Mouse (Mus musculus) neutrophil, adult 5-6 weeks (primary cell): ENCODE data around the gene Sbk3. TPM values are rescaled to one million over a fixed set of nuclear protein-coding genes. Genes with fewer than 3 reads are reported as not detected.

Experiments
- ATAC-seq: fragments of 151-379, 151-347 bp; 2 replicates; pipeline ENCODE4 v1.8.0; 2017; ENCODE audit warnings: mild to moderate bottlenecking, moderate TSS enrichment; ENCODE audit not compliant: insufficient number of reproducible peaks, poor library complexity, low FRiP score, severe bottlenecking; ENCODE audit errors: extremely low read depth
- total RNA-seq: library from RNA; stranded (forward); fragments of 200-1000 nt; gene quantifications from 2 replicates; pipeline ENCODE4 v1.2.3, GENCODE M21; 2017

Sbk3 gene
- total RNA-seq, 1 experiment from 2014 or later, result not detected

DNA sequence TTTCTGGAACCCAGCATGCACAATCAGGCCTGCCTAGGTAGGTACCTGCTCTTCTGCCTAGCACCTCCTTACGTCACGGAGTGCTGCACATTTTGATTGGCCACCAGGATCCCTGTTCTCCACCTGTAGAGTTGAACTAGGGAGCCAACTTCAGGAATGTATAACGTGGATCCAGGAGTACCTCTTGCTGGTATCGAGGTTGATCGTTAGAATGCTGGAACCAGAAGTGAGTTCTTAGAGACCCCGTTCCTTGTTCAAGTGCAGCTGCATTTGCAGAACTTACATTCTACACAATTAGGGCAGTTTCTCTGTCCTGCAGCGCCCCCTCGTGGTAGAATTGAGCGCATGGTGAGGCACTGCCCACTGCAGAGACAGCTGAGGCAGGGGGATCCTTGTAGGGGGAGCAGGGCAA is 30.9 kb downstream of the Sbk3 start:
- peak; percentile 47 for ATAC-seq

DNA sequence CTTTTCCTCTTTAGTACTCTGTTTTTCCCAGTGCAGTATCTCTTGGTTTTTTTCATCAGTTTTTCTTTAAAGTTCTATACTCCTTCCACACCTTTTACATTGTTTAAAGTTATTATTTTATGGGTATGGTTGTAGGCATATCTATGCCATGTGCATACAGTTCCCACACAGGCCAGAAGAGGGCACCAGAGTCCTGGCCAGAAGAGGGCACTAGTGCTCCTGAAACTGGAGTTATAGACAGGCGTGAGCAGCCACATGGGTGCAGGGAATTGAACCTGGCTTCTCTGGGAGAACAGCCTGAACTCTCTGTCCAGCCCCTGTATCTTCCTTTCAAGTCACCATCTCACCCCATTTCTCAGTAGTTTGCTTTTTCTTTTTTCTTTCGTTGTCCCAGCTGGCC is 32.5 kb downstream of the Sbk3 start:
- ATAC-seq, result peak; percentile 49

DNA sequence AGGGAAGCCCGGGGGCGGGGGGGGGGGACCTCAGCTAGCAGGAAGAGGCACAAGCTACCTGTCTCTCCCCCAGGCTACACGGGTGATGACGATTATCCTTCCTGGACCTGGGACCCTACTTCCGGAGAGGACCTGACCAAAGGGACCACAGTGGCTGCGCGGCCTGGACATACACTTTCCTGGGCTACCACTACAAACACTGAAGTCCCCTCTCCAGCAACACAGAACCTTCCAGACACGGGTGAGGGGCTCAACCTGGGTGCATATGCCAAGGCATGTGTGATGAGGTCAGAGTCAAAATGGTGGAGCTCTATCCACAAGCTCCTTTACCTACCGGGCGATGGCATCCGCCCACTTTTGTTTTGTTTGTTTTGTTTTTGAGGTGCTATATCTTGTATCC is 33.6 kb downstream of the Sbk3 start:
- ATAC-seq, result no peak

DNA sequence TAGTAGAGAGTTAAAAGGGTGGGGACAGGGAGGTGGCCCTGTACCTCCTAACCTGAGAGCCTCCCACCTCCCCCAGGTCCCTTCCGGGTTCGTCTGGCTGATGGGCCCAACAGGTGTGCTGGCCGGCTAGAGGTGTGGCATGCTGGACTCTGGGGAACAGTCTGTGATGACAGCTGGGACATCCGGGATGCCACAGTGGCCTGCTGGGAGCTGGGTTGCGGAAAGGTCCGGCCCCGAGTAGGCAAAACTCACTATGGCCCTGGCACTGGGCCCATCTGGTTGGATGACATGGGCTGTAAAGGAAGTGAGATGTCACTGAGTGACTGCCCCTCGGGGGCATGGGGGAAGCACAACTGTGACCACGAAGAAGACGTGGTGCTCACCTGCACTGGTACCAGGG is 34.1 kb downstream of the Sbk3 start:
- no peak for ATAC-seq

DNA sequence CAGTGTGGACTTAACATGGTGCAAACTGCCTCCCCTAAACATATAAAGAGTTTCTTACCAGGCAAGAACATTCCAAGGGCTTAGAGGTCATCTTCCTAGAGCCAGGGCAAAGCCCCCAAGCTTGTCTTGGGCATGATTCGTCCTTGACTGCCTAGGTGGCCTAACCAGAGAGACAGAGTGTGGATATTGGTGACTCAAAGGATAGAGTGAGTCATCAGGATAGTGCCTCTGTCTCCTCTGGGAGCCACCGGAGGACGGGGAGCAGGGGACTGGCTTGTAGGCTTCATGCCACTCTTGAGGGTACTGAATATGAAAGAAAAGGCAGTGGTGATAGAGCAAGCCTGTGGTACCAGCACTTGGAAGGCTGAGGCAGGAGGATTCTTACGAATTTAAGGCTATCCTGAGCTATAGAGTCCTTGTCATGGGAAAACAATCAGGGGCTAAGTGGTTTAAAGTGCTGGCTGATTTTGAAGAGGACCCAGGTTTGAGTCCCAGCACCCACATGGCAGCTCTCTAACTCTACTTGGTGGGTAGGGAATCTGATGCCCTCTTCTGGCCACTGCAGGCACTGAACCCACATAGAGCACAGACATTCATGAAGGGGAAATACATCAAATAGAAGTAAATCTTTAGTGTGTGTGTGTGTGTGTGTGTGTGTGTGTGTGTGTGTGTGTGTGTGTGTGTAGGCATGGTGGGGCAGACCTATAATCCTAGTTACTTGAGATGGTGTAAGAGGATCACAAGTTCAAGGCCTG is 36.6 kb downstream of the Sbk3 start:
- no peak for ATAC-seq

DNA sequence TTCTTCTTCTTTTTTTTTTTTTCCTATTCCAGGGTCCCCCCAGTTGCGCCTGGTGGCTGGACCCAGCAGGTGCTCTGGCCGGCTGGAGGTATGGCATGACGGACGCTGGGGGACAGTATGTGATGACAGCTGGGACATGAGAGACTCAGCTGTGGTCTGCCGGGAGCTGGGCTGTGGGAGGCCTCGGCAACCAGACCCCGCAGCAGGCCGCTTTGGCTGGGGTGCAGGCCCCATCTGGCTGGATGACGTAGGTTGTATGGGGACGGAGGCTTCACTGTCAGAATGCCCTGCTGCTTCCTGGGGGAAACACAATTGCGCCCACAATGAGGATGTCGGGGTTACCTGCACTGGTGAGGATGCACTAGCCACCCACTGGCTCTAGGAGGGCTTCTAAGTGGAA is 37.9 kb downstream of the Sbk3 start:
- no peak for ATAC-seq

DNA sequence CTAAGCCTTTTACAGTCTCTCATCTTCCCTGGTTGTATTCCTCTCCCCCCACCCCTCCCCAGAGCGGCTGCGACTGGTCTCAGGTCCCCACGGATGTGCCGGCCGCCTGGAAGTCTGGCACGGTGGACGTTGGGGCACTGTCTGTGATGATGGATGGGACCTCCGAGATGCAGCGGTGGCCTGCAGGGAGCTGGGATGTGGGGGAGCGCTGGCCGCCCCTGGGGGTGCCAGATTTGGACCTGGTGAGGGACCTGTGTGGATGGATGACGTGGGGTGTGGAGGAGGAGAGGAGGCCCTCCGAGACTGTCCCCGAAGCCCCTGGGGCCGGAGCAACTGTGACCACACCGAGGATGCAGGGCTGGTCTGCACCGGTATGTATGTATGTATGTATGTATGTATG is 42.6 kb downstream of the Sbk3 start:
- ATAC-seq, result no peak

DNA sequence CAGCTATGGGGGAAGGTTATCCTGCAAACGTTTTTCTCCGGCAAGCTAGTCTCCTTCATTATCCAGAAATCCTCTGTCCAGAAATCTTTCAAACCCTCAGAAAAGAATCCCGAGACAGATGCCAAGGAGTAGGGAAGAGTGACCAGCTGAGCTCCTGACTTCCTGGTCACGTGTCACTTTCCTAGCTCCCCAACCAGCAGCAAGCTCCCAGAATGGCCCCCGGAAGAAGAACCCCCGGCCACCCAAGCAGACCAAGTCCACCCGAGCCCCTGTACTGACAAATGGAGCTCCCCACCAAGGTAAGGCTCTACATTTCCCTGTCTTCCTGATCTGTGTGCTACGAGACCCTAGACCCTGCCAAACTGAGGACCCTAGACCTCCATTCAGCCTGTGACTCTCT is 43.3 kb downstream of the Sbk3 start:
- ATAC-seq, result no peak

DNA sequence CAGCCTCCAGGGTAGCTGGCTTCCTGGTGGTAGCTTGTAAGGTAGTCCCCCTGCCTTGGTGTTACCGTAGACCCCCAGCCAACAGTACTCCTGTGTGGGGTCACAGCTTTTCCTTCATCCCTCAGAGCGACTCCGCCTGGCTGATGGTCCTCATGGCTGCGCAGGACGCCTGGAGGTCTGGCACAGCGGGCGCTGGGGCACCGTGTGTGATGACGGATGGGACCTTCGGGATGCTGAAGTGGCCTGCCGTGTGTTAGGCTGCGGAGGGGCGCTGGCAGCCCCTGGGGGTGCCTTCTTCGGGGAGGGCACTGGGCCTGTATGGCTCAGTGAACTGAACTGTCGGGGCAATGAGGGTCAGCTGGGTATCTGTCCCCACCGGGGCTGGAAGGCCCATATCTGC is 44.1 kb downstream of the Sbk3 start:
- ATAC-seq, result no peak

DNA sequence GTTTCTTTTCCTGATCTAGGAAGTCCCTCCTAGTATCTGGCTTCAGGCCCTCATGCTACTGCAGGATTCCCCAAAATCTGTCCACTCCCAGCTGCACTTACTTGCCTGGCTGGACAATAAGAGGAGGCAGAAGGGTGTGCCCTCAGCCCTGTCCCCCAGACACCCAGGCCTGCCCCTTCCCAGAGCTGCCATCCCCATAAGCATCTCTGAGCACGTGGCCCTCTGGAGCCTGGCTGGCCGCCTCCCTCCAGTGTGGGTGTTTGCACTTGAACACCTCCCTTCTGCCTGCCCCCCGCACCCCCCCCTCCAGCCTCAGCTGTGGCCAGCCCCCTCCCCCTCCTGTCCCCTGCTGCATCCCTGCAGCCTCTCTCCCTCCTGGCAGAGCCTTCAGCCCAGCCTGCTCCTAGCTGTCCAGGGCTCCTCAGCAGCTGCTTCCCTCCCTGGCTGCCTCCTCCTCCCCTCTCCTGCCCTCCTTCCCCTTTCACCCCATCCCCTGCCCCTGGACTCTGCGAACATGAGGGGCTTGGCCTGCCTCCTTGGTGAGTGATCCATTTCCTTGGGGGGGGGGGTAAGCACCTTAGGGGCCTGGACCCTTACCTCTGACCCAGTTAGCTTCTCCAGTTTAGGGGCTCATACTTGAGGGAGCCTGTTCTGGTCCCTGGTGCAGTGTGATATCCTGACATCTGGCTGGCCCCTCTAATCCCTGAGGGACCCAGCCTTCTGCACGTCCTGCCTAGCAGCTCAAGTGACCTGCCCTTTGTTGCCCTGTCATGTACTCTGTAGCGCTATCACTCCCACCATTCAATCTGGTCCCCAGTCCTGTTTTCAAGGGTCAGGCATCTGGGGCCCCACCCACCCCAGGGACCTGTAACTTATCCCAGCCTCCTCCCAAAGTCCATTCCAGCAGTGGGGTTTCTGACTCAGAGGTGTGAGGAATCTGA is 45.3 kb downstream of the Sbk3 start, which contains the start of gene Ssc5d:
Gene Ssc5d (plus strand): TSS at position 345 of the 941 bp plus-strand sequence.
- ATAC-seq, result no peak

DNA sequence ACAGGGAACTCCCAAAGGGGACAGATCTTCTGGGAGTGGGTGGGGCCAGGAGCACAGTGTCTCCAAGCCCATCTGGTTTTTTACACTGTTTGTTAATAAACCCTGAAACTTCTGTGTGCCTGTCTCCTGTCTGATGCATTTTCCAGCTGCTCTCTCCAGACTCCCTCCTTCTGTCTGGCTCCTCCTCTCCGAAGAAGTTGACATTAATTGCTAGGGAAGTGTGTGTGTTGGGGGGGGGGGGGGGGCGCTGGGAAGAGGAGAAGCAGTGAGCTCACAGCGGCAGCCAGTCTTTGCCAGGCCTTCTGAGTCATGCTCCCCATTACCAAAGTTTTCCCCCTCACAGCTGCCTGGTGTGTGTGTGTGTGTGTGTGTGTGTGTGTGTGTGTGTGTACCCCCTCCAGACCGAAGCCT is 46.1 kb downstream of the Sbk3 start:
- ATAC-seq, result no peak

DNA sequence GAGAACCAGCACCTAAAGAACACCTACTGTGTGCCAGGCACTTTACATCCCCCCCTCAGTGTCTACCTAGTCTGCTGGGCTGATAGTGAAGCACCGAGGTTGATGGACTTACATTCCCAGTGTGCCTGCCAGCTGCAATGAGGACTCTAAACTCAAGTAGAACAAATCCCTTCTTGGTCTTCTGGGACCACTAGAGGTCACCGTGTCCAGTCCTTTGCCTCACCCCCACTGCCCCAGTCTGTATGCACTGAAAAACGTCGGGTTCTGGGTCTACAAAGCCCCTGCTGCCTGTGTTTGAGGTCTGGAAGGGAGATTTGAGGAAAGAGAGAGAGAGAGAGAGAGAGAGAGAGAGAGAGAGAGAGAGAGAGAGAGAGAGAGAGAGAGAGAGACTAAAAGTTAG is 46.5 kb downstream of the Sbk3 start:
- ATAC-seq, result no peak

DNA sequence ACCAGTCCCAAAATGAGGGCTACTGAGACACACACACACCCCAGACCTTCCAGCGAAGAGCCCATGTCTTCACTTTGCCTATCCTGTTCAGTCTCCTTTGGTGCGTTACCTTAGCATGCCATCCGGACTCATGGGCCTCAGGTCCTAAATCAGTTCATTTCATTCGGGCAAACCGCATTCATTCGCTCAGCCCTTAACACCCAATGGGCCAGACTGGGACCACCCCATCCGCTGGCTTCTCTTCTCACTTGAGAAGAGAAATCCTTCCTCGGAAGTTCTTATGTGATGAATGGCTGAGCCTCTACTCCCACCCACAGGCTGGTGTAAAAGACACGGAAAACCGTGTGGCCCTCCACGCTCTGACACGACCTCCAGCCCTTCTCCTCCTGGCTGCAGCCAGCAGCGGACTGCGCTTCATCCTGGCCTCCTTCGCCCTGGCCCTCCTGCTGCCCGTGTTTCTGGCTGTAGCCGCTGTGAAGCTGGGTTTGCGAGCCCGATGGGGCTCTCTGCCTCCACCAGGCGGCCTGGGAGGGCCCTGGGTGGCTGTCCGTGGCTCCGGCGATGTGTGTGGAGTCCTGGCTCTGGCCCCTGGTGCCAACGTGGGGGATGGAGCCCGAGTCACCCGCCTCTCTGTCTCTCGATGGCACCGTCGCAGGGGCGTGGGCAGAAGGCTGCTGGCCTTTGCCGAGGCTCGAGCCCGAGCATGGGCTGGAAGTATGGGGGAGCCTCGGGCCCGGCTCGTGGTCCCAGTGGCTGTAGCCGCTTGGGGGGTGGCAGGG is 47.2 kb downstream of the Sbk3 start:
- no peak for ATAC-seq

DNA sequence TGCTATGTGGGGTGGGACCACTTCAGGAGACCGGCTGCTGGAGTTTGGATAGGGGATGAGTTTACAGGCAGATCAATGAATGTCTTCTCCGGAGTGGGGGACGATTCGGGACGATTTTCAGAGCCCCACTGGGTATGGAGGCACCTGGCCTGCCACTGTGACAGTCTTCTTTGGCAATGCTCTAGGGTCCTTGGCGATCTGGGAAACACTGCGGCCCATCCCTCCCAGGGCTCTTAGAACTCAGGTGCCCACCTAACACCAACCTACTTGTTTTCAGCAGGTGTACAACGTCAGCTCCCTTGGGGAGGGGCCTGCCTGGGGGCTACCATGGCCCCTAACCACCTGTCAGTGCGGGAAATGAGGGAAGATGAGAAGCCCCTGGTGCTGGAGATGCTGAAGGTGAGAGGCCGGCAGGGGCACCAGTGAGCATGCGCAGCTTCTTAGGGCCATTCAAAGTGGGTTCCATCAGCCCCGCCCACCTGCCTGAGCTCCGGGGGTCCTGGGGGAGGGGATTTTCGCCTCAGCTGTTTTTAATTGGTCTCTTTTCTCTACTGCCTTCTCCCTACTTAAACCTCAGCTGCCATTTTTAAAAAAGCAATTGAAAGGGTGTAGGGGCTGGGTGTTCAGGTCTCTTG is 47.9 kb downstream of the Sbk3 start:
- ATAC-seq, result no peak

DNA sequence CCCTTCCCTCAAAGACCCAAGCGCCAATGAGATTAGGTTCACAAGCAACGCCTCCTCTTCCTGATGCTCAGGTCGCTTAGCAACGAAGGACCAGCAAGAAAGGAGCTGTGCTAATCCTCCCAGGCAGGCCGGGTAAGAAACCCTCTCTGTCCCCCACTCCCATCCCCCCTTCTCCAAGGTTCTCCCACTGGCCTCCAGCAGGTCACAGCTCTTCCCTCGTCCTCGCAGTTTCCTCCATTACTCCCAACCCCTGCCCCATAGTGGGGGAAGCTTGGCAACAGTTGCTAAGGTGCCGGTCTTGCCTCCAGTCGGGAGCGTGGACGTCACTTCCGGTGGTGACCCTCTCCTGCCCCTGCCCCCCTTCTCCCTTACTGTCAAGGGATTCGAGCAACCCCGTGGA is 48.5 kb downstream of the Sbk3 start:
- ATAC-seq, result no peak

DNA sequence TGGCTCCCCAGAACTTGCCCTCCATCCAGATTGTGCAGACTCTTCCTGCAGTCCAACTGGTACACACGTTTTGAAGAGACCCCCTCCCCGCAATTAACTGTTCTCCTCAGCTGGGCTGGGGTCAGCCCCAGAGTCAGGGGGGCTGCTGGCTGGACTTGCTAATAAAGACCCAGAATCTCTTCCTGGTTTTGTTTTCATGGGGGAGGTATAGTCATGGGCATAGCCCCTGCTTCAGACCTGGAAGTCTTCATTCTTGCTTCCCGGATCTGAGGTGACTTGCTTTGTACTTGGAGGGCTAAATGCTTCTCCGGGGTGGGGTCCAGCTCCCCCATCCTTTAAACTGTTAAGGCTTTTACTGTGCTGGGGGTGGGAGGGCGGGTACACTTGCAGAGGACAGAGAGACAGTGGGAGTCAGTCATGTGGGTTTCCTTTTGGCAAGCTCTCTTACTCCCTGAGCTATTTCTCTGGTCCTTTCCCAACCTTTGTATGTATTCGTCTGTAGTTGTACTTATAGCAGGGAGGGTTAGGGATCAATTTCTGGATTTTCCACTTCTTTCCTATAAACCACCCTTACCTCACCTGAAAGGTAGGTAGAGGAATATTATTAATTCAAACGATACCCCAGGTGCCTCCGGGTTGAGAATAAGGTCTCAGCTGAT is 49.0 kb downstream of the Sbk3 start, which contains the start of gene Nat14:
Gene Nat14 (plus strand): TSS at position 205 of the 659 bp plus-strand sequence.
- no peak for ATAC-seq

DNA sequence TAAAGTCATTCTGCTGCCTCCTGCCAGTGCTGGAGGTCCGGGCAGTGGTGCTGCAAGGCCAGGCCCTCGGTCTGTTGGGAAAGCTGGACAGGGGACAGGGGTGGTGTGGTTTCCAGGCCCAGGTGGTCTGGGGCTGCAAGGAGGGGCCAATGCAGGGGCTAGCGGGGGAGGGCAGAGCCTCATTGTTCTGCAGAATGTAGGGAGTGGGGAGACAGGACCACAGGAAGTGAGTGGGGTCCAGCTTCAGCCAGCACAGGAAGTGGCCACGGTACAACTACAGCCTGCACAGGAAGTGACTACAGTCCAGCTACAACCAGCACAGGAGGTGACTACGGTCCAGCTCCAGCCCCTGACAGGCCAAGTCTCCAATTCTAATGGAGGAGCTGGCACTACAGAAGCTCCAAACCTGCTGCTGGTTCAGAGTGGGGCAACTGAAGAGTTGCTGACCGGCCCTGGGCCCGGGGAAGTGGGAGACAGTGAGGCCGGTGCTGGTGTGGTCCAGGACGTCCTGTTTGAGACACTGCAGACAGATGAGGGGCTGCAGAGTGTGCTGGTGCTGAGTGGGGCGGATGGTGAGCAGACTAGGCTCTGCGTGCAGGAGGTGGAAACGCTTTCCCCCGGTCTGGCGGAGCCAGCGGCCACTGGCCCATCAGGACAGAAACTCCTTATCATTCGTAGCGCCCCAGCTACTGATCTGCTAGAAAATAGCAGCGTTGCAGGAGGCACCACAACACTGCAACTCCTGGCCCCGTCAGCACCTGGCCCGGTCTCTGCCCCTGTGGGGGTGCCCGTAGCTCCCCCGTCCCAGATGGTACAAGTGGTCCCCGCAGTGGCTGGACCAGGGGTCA is 49.8 kb downstream of the Sbk3 start:
- no peak for ATAC-seq

DNA sequence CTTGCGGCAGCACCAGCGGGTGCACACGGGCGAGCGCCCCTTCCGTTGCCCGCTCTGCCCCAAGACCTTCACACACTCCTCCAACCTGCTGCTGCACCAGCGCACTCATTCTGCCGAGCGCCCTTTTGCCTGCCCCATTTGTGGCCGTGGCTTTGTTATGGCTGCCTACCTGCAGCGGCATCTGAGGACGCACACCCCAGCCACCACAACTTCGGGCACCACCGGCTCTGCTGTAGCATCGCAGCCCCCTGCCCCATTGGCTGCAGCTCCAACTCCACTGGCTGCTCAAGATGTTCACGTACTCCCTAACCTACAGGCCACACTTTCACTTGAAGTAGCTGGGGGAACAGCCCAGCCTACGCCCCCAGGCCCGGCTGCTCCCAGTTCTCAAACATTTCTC is 50.5 kb downstream of the Sbk3 start:
- ATAC-seq, result no peak
